Mouse (Mus musculus): ENCODE results near the gene Jdp2.

DNA sequence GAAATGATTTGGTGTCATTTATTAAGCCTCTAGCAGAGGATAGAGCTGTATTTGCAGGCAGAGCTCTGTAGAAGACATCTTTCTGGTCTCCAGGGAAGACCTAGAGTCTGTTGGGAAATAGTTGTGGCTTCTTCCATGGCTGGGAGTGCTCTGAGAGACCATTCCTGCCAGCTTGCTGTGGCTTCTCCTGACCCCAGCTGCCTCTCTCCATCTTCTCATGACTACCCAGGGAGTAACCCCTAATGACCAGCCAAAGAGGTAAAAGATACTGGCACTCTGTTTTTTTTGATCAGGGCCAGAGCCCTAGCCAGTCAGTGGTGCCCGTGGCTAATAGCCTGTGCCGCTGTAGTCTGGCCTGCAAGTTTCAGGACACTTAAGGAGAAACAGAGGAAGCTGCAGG lies 3.3 kb downstream of the Jdp2 start:
- TF ChIP-seq CTCF (conservative IDR thresholded peaks at IDR 0.05; ENCODE audit: insufficient read depth, insufficient read length, low read depth, low read length) (no peak), POLR2A (IDR thresholded peaks at IDR 0.05; ENCODE audit: low read depth, low read length) (no peak)

Data from kidney, adult 2 months (tissue).